Mouse (Mus musculus) induced T-regulatory cell, adult 2 months (primary cell): ENCODE results near the gene Minpp1.

ENCODE experiments used
- DNase-seq: peaks from one replicate; pipeline ENCODE4 v3.0.0-alpha.2; 2012; ENCODE audit warnings: low read depth

The Minpp1 gene

DNA sequence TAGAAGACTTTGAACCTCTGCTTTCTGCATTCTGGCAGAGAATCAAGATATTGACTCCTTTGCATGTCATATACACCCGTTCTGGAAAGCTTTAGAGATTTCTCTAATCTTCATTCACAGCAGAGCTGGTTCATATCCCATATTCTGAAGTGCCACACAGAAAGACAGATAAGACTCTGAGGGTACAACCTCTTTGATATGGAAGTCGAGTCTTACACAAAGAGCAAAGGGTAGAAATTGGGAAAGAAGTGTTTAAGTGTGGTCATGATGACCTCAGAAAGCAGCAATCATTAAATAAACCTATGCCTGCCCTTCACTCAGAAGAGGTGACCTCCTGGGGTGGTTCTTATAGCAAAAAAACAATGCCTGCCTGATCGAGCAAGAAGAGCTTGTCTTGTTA, 43.2 kb downstream of the Minpp1 start:
- no peak for DNase-seq

DNA sequence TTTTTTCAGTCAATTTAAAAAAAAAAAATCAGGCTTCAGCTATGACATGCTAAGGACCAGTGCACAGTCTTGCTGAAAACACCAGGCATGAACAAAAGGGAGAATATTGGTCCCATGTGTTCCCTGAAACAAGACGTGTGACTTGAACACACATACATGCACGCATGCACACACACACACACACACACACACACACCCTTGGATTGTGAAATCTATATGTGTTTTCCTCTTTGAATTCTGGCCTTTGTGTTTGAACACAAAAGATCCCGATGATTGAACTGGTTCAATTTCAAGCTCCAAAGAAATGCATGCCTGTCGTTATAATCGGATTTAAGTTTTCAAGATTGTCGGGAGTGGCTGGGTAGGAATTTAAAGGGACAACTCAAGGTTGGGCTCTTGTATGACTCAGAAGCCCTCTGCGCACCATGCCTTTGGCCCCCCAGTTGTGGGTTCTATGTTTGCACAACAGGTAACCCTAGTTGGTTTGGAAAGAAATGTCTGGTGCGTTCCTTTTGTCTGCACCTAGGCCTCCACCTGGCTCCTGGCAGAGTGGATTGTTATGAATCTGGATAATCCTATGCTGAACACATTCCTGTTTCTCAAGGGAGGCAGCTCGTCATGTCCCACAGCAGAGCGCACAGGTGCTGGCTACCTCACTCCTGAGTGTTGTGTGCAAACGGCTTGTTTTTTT, 43.8 kb downstream of the Minpp1 start:
- no peak for DNase-seq

DNA sequence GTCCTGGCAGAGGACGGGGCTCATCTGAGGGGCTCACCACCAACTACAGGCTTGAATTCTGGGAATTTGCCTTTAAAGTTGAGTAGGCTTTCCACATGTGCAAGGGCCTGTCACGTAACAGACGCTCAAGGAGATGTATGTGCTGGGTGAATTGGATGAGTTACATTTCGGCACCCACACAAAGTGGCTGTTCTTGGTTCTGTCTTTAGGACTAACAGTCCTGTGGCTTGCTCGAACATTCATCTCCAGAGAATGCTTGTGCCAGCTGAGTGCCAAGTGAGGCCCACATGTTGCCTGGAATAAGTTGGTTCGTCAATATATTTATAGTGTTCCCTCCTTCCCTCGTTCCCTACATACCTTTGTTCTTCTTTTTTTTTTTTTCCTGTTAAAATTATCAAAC, 44.7 kb downstream of the Minpp1 start:
- no peak for DNase-seq

DNA sequence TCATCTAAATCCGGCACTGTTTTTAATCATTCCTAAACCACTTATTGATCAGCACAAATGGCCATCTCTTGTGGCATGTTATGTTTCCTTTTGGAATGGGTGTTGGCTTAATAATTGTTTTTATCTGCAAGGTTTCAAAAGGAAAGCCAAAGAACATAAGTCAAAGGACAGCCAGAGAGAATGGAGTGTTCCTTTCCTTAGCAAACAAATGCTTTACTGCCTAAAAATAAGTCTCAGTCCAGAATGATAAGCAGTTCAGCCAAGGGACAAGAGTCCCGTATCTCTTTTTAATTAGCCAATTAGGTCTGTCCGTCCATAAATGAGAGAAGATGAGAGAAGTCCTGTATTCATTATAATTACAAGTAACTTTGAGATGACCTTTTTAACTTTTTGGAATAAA, 46.8 kb downstream of the Minpp1 start:
- no peak for DNase-seq

DNA sequence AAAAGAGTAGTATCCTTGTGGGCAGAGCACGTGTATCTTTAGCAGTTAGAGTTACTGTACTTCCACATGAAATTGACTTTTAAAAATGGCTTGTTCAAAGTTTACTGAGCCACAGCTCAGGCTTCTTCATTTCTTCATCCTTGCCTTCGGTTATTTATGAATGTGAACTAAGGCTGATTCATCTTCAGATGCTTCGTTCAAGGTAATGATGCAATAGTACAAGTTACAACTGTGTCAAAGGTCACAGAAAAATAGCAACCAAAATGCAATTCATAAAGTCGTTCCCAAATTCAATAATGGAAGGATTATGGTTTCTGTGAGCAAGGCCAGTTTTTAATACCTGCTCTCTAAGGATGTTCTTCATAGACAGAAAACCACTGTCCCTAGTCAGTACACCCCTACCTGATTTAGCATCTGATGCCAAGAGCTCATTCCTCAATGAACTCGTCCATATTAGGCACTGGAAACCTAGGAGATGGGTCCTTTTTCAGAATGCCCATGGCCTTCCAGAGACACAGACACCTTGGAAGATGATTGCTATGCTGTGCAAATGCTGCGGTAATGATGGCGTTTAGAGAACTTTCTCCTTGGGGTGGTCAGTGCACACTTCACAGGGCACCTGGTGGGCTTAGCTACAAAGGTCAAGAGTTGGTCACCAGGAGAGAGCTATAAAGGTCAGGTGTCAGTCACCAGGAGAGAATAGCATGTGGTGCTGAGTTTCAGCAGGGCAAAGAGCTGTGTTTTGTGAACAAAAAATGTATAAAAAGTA, 47.4 kb downstream of the Minpp1 start:
- DNase-seq = no peak

DNA sequence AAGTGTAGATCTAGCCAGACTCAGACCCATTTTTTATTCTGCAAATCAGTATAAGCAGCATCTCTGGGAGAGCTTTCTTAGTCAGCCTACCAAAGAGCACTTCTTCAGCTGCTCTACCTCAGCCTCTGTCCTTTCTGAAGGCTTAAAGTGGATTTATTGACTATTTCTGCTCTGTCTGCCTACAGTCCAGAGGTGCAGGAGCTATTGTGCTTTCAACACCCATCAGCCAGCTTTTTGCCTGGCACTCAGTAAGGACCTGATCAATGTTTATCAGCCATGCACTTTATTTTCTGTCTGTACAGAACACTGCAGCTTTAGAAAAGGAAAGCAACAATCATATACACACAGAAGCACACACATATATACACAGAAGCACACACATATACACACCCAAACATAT, 49.3 kb downstream of the Minpp1 start:
- no peak for DNase-seq

DNA sequence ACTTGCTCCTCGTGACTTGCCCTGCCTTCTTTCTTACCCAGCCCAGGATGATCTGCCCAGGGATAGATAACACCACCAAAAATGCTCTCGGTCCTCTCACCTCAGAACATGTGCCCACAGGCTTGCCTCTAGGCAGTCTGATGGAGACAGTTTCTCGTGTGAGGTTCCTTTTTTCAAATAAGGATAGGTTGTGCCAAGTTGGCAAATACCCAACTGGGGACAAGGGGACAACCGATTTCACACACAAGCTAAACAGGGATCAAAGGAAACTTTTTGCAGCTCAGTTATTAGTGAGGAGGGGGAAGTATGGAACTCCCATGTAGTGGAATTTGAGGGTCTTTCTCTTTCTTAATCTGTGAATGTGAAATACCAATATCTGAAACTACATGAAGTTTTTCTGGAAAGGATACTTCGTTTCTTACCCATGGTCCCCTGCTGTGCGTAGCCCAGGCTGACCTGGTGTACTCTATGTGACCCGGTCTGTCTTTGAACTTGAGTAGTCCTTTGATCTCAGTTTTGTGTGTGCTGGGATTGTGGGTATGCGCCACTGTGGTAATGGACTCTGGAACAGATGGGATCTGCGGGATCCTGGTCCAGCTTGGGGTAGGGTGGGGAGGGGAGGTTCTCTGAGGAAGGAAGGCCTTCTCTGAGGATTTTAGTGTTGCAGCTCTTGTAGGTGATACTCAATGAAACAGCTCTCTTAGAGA, 57.4 kb downstream of the Minpp1 start:
- DNase-seq = no peak

DNA sequence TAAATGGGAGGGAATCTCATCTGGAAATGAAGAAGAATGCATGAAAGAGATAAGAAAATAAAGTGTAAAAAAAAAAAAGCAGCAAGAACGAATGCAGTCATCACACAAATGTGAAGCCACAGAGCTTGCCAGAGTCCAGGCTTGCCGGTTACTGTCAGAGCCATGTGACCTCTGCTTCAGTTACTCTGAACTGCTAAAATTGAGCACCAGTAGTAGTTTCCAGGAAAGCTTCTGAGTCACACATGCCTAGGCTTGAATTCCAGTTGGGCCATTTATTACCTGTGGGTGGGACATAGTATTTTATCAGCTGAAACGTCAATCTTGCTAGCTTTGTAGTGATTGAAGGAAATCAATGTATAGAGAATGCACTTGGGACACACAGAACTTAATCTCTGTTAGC, 61.8 kb downstream of the Minpp1 start:
- DNase-seq = no peak

DNA sequence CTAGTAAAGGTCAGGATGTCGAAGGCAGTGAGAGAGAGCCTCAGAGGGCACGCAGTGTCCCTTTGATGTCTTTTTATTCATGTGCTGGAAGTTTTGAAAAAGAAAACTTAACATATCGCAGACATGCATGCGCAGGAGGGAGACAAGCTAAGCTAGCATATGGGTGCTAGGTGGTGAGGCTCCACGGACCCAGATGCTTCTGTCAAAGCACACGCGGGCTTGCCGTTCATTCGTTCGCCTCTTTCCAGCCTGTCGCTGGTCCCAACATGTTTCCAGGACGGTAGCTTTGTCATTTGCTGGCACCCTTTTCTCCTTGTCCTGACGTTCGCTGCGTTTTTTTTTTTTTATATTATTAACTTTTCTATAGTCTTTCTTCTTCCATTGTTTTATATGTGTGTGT, 62.6 kb downstream of the Minpp1 start:
- no peak for DNase-seq

DNA sequence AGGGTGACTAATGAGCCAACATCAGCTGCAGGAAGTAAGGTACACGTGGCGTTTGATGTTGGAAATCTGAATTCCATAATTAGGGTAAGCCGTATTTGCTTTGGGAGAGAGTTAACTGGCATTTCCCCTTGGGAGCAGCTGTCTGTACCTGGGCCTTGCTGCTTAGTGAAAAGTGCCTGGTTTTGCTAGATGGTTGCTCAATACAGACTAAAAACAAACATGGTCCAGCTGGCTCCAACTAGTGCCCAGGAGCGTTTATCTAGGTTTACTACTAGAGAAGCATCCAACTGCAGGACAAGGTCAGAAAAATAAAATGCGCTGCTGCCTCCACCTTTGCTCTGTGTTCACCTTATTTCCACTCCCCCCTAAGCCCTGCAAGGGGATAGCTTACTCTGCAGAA, 64.9 kb downstream of the Minpp1 start:
- DNase-seq = no peak

DNA sequence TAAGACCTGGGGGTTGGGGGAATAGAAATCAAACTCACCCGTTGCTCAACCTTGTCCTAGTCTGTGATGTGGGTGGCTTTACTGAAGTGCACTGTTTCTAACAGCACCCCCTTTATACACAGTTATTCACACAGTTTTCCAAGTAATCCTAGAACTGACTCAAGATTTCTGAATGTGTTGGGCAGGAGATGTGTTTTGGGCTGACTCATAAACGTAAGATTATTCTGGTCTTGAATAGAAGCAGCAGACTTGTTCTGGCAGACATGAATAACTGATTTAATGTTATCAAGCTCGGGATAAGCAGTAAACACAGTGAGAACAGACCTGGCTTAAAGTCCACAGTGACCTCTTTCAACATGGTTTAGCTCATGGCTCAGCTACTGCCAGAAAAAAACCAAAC, 65.9 kb downstream of the Minpp1 start:
- DNase-seq = no peak

DNA sequence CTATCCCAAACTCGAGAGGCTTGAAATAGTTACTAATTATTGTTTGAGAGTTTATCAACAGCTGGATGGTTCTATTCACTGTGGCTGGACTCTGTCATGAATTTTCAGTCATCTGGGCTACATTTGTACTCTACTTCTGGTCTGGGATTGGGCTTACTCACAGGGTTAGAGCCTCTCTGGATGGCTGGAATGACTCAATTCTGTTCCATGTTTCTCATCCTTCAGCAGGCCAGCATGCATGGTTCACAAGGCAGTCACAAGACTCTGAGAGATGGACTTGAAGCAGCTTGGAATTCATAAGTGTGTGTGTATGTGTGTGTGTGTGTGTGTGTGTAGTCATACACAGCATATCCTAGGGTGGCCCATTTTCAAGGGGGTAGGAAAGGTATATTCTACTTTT, 66.5 kb downstream of the Minpp1 start:
- DNase-seq = no peak

DNA sequence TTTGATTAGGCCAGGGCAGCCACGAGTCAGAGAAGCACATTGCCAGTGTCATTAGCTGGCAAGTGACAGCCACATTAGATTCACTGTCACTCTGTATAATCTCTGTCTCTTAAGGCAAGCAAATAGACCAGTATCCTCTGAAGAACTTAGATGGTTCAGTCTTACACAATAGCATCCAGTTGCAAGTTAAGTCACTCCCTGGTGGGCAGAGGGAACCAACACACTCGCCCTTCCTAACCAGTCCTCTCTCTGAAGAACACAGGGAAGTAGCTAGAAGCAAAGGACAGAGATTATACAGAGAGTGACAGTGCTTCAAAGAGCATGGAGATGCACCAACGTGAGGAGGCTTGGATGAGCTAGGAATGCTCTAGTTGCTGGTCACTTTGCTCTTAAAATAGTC, 67.7 kb downstream of the Minpp1 start:
- DNase-seq = no peak

DNA sequence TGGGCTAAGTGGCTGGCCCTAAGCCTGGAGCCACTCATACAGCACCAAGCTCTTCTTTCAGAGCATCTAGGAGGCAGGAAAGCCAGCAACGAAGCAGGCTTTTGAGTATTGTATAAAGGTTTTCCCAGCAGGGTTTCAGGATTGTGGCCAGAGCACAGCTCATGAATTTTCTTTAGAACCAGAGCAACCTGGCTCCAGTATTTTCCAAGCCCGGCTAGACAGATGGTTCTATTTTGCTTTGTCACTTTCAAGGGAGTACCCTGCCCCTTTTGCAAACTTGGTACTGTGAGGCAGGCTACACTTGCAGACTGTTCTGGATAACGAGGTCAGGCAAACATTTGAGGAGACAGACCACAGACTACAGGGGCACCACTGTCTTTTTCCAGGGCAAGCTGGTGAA, 69.7 kb downstream of the Minpp1 start:
- no peak for DNase-seq
